Mouse (Mus musculus) testis, adult 2 months (tissue): ENCODE data around the gene Hist1h2bm. TPM values are rescaled to one million over a fixed set of nuclear protein-coding genes. Genes with fewer than 3 reads are reported as not detected.

Experiments
- H3K27ac ChIP-seq: fragments of 200-500 bp; 2 replicates; pipeline ENCODE4 v1.5.1; 2012; ENCODE audit warnings: low read depth, low read length; ENCODE audit not compliant: control insufficient read depth, insufficient read depth
- H3K27me3 ChIP-seq: fragments of 200-500 bp; 2 replicates; pipeline ENCODE4 v1.6.1; 2012; ENCODE audit warnings: mild to moderate bottlenecking, low read length, moderate library complexity; ENCODE audit not compliant: control insufficient read depth, insufficient read depth
- H3K36me3 ChIP-seq: fragments of 200-500 bp; 2 replicates; pipeline ENCODE4 v1.6.1; 2012; ENCODE audit warnings: mild to moderate bottlenecking, low read length; ENCODE audit not compliant: control insufficient read depth, insufficient read depth
- H3K4me1 ChIP-seq: fragments of 200-500 bp; 2 replicates; pipeline ENCODE4 v1.6.1; 2012; ENCODE audit warnings: low read length; ENCODE audit not compliant: control insufficient read depth, insufficient read depth
- H3K4me3 ChIP-seq: fragments of 200-500 bp; 2 replicates; pipeline ENCODE4 v1.5.1; 2012; ENCODE audit warnings: low read depth, mild to moderate bottlenecking, low read length, moderate library complexity, mixed read lengths; ENCODE audit not compliant: control insufficient read depth
- CTCF ChIP-seq: fragments of 200-500 bp; IDR thresholded peaks from 2 replicates; pipeline ENCODE4 v1.5.1; 2012; ENCODE audit warnings: low read depth, mild to moderate bottlenecking, inconsistent platforms, low read length, moderate library complexity; ENCODE audit not compliant: control insufficient read depth, insufficient read depth, insufficient replicate concordance
- POLR2A ChIP-seq: fragments of 200-500 bp; IDR thresholded peaks from 2 replicates; pipeline ENCODE4 v1.6.1; 2012; ENCODE audit warnings: low read depth, mild to moderate bottlenecking, inconsistent platforms, low read length, moderate library complexity; ENCODE audit not compliant: control insufficient read depth
- polyA plus RNA-seq: library from polyadenylated mRNA; depleted of rRNA; stranded (reverse); fragments of >200 nt; gene quantifications from 2 replicates; pipeline ENCODE4 v1.2.3, GENCODE M21; 2012

Hist1h2bm gene
- polyA plus RNA-seq, 1 experiment: 6.2 TPM

GRCm38 (mm10) chr13:21722373-21722925, 605 bp downstream of the Hist1h2bm start:
- H3K4me3 ChIP-seq: no peak overlapping the region
- H3K36me3 ChIP-seq: no peaks in the 10 kb centered on the region
- H3K4me1 ChIP-seq: peaks cover 4% of the 10 kb centered on the region; the same call in 1 of the 2 replicates
- H3K27ac ChIP-seq: peak overlapping the region; percentile 63
- no peaks in the 10 kb centered on the region for H3K27me3 ChIP-seq
- TF ChIP-seq POLR2A: no peak

GRCm38 (mm10) chr13:21722993-21723836, 1.4 kb downstream of the Hist1h2bm start:
- Histone ChIP-seq H3K4me3 (no peak overlapping the region), H3K27me3 (no peaks in the 10 kb centered on the region), H3K4me1 (peaks cover 2% of the 10 kb centered on the region; the same call in 1 of the 2 replicates), H3K36me3 (no peaks in the 10 kb centered on the region), H3K27ac (no peak overlapping the region)
- TF ChIP-seq POLR2A (no peak), CTCF (no peak)

GRCm38 (mm10) chr13:21727948-21728572, 6.2 kb downstream of the Hist1h2bm start:
- Histone ChIP-seq H3K4me3 (no peak overlapping the region), H3K36me3 (no peaks in the 10 kb centered on the region), H3K27ac (no peak overlapping the region), H3K27me3 (no peaks in the 10 kb centered on the region), H3K4me1 (no peaks in the 10 kb centered on the region)
- TF ChIP-seq POLR2A: no peak

GRCm38 (mm10) chr13:21729544-21729943, 7.7 kb downstream of the Hist1h2bm start:
- Histone ChIP-seq H3K27ac (no peak overlapping the region), H3K27me3 (no peaks in the 10 kb centered on the region), H3K4me1 (peaks cover 2% of the 10 kb centered on the region; the same call in 1 of the 2 replicates), H3K4me3 (no peak overlapping the region), H3K36me3 (no peaks in the 10 kb centered on the region)
- no peak for TF ChIP-seq CTCF
- TF ChIP-seq POLR2A: no peak

GRCm38 (mm10) chr13:21733466-21733865, 11.6 kb downstream of the Hist1h2bm start:
- Histone ChIP-seq H3K27ac (no peak overlapping the region), H3K36me3 (no peaks in the 10 kb centered on the region), H3K27me3 (no peaks in the 10 kb centered on the region), H3K4me3 (no peak overlapping the region), H3K4me1 (peaks cover 4% of the 10 kb centered on the region)
- TF ChIP-seq CTCF (no peak), POLR2A (no peak)

GRCm38 (mm10) chr13:21734010-21734905, 12.4 kb downstream of the Hist1h2bm start:
- Histone ChIP-seq H3K27ac (peak overlapping the region; percentile 80), H3K36me3 (no peaks in the 10 kb centered on the region), H3K27me3 (no peaks in the 10 kb centered on the region), H3K4me3 (peak overlapping the region; percentile 63), H3K4me1 (peaks cover 4% of the 10 kb centered on the region)
- TF ChIP-seq POLR2A: no peak
- peak; percentile 29; the same call in 1 of the 2 replicates for TF ChIP-seq CTCF
